Mouse (Mus musculus) embryo, embryonic 10.5 days (tissue): ENCODE results near the gene Pkp4.

Experiments used
- DNase-seq: peaks from one replicate; pipeline ENCODE4 v3.0.0-alpha.2; 2015; ENCODE audit warnings: low spot score

The Pkp4 gene

DNA sequence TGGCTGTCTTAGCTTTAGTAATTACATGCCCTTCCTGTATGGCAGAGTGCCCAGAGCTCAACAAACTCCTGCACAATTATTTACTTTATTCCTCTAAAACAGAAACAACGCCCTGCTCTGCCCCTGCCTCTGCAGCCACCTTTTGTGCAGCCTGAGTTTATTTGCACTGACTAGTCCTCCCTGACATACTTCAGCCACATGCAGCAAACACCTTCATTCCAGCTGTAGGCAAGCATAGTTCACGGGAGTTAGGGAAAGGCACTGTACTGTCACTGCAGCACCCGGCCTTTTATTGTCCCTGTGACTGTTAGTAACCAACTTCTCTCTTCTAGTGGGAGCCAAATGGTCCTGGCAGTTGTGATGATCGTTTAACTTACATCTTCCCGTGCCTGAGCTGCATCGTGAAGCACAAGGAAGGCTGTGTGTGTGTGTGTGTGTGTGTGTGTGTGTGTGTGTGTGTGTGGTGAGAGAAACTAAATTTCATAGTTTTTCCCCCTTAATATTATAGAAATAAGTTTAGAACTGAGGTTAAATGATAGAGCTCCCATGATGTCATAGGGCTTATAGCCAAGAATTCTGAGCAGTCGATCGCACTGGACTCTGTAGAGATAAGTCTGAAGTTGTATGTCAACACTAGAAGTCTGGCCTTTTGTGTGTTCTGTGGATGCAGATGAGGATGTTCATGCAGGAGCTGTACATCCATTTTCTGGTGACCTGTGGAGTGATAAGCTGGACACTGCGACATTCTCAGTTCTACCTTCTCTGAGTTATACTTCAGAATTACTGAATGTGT is 59.5 kb downstream of the Pkp4 start:
- DNase-seq: no peak

DNA sequence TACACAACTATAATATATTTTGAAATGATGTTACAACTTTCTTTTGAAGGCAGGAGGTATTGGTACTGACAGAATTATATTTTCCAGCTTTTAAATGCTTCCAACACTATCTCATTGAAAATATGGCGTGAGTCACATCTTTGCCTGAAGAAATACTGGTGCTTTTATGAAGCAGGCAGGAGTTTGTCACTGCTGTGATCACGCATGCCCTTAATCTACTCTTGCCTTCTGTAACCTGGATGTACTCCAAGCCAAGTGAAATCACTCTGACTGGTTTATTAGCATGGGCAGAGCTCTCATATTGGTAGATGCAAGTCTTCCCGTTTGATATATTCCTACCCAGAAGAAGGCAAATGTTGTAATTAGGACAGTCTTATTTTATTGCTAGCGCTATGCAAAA is 65.7 kb downstream of the Pkp4 start:
- no peak for DNase-seq

DNA sequence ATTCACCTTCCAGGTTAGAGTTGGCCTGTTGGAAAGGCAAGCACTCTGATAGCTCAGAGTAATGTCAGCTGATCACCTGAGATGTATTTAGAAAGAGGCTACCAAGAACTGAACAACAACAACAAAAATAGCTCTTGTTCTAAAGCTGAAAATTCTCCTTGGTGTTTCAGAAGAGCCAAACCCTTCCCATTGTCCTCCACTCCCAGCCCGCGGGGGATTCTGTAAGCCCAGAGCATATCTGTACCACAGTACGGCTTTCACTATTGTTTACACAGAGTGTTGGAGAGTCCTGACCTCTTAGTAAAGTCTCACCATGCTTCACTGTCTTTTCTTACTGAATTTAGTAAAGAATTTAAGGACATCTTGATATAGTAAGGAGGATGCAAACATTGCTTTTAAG is 66.4 kb downstream of the Pkp4 start:
- DNase-seq: no peak

DNA sequence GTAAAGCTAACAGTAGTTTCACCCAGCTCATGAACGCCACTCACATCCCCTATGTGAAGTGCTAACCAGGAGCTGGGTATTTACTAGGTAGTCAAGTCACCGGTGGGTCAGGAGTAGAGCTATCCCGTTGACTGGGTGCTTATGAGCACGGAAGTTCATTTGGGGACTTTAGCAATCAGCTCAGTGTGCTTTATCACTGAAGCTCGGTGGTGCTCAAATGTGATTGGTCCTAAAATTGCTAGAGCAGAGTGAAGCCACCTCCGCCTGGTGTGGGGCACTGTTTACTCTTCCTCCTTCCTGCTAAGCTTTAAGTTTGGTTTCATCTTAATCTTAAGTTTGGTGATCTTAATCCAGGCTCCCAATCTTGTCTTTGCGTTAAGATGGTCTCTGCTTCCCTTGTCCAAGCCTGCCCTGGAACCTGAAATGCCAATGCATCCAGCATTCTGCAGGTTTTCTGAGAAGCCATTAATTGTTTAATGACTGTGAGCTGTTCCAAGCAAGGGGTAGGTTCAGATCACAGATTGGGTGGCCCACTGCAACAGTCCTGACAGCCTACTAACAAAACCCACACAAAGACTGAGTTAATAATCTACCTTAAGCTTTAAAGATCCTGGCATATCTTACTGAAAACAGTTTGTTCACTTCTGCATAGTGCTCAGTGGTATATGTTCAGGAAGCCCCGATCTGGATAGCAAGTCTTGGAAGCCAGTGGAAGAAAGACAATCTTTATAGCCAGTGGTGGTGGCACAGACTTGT is 67.0 kb downstream of the Pkp4 start:
- DNase-seq: no peak

DNA sequence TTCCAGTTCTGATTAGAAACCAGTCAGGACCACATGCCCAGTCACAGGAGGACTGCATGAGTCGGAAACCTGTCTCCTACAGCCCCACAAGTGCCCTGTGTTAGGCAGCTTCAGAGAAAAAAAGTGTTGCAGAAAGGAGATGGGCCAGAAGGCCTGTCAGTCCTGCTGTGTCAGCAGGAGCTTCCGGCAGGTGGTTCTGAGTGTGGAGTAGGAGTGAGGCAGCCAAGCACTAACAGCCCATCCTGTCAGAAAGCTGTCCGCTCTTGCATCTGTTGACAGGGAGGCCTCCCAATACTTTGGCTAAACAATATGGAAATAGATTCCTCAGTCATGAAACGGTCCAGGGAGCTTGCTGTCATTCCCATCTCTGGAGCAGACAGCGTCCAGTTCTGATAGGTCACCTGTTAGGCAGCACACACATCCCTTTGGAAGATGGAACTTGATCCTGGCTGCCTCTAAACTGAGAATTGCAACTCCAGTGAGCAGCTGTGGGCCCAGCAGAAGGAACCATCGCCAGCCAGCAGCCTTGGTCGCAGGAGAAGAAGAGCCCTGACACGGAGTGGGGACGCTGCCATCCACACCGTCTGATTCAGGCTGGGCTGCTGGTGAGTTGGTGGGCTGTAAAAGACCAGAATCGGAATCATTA is 68.7 kb downstream of the Pkp4 start:
- DNase-seq: no peak

DNA sequence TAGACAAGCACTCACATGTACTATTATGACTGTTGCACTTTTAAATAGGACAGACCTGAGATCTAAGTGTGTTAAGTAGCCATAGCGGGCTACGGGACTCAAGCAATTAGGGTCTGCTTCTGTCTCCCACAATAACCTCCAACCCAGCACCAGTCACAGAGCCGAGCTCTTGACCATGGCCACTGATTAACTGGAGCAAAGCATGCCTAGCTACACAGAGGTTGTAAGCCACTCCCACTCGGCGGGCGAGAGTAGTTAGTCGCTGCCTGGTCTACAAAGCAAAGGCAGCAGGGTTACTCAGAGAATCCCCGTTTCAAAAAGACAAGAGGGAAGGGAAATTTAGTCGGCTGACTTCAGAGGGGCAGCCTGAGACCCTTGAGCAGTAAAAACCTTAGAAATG is 70.0 kb downstream of the Pkp4 start:
- DNase-seq: peak; percentile 49

DNA sequence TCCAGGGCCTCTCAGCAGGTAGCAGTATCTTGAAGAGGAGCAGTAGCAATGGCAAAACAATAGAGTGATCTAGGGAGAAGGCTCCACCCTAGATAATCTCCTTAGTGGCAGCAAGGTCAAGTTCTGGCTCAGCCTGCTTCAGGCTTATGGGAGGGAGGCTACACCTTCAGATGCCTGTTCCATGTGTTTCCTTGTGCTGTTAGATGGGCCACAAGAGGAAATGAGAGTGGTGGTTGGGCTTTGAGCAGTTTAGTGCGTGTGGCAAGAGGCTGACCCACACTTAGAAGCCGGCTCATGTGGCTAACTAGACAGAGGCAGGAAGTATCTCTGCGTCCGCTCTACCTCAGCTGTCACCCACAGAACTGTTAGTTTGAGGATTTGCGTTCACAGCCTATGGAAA is 70.9 kb downstream of the Pkp4 start:
- no peak for DNase-seq

DNA sequence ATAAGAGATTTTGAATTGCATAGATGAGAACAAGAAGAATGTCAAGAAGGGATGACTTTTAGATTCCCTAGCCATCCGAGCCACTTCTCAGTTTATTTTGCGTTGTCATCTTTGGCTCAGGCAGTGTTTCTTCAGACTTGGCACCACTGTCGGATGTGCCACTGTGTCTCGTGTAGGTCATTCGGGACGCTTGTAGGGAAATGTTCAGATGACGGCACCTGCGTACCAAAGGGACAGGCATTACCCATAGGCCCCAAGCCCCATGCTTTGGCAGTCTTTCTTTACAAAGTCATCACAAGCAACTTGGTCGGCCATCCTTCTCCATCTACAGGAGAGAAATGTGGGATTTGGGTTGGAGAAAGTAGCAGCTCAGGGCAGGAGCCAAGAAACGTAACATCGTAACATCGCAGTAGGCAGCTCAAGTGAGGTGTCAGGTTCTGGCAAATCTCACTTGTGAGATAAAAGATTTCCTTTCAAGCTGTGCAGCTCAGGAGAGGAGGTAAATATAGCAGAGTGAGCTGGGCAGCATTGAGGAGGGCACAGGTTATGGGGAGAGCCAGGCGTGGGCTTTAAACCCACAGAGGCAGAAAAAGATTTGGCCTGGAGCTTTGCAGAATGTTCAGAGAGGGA is 72.8 kb downstream of the Pkp4 start:
- DNase-seq: no peak

DNA sequence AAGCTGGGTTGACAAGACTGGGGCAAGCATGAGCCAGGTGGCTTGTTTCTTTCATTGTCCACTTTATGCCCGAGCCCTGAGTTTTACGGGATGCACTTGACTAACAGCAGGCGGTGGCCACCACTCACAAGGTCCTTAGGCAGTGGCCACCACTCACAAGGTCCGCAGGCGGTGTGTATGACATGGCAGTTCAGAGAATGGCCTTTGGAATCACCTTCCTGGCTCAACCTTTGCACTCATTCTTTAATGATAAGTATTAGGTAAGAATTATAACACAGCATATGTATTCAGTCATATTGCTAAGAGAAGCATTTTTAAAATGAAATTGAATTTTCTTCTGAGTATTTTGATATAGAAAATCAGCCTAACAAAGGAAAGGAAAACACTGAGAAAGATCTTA is 73.3 kb downstream of the Pkp4 start:
- DNase-seq: no peak

DNA sequence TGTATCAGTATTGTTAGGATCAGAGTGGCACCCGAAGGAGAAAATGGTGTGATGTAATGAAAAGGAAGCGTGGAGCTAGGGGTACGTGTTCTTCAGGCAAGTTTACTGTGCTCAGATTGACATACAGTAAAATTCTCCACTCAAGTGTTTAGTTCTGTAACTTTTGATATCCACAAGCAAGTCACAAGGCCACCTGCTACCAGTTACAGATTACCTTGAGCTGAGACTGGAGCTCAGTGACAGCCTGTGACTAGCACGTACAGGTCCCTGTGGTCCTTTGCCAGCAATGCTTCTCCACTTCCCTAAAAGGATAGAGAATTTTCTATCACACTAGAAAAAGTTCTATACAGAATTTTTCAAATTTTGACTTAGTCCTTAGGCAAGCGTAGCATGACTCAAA is 73.9 kb downstream of the Pkp4 start:
- DNase-seq: no peak

DNA sequence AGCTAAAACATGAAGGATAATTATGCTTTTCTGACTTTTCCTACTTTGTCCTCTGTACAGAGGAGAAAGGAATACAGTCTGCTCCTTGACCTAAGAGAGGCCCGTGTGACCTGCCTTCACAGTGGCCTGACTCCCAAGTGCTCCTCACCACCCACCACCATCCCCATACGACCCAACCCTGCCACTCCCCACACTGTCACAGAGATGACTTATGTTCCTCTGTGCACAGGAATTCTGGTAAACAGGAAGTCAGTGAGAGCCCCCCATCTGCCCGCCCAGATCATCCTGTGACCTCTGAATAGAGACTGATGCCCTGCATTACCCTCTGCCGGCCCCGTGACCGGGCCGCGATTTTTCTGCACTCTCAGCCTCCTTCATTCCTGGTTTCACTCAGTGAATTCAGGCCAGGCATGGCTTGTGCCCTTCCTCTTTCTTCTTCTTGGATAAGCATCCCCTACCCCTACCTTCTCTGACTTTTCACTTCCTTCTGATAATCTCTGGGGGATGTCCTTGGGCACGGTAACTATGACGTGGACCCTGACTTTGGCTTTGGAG is 79.3 kb downstream of the Pkp4 start:
- DNase-seq: no peak

DNA sequence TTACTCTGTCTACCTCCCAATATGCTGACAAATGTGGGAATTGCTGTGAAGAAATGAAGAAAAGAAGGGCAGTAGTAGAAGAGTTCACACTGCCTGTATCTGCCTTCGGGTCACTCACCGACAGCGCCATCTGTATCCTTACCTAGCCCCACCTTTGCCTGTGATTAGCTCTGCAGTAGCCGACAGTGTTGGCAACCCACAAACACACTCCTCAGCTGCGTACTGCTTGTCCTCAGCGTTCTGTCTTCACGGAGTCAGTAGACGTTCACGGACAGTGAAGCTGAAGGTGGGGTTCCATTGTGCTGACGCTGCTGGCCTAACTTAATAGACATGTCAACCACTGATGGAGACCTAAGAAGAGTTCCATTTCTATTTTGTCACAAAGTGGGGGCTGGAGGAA is 81.5 kb downstream of the Pkp4 start:
- no peak for DNase-seq

DNA sequence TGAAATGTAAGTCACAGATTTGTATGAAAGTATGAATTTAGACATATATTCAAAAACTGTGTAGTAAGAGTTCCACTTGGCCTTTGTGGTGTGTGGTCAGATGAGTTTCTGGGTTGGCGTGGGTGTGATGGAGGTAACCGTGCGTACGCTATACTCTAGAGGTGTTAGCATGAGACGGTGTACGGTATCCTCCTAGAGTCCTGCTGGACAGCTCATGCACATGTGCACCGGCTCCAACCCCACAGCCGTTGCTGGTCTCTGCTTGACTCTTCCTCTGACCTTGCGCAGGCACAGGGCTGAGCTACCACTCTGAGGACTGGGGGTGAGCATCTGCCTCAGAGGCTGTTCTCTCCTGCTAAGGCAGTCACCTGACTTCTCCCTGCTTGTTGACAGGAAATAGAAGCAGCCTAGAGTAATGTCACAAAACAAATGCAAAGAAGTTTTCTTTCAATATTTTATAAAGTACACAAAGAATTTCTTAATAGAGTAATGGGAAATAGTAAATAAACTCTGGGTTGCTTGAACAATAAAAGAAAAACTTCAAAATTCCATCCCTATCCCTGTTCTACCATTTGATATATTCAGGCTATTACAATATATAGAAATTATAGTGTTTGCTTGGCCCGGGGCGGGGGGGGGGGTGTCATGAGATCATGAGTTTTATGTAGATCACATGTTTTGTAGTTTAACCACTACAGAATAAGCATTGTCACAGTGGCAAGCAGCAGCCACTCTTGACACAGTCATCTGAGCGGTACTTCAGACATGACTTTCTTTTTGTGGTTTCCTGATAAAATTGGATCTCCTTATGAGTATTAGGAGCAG is 83.8 kb downstream of the Pkp4 start:
- no peak for DNase-seq

DNA sequence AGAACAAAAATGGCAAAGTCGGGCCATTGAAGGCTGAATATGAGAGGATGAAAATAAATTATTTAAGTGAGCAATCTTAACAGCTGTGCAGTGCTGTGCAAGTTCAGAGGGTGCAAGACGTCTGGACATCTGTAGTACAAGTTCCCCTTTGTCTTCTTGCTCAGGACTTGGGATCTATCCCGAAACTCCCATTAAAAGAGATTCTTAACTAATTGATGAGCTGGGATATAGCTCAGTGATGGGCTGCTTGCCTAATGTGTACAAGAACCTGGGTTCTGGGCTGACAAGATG is 84.4 kb downstream of the Pkp4 start:
- DNase-seq: no peak

DNA sequence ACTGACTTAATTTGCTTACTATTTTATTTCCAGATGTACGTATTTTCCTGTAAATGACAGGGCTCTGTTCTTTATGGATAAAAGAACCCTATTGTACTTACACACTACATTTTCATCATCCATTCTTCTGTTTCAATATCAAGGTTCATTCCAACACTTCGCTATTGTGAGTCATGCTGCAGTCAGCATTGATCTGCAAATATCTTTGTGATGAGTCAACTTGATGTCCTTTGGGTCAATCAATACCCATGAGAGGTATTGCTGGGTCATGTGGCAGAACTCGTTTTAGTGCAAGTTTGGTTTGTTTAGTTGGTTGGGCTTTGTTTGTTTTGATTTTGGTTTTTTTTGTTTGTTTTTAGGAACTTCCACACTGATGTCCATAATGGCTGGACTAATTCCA is 88.2 kb downstream of the Pkp4 start:
- DNase-seq: no peak

DNA sequence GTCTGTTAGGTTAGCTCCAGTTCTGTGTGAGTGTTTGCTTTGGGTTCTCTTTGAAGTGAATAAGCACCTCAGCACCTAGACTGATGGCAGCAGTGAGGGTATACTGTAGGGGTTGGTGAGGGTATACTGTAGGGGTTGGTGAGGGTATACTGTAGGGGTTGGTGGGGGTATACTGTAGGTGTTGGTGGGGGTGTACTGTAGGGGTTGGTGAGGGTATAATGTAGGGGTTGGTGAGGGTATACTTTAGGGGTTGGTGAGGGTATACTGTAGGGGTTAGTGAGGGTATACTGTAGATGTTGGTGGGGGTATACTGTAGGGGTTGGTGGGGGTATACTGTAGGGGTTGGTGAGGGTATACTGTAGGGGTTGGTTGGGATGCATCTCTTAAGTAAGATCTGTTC is 92.2 kb downstream of the Pkp4 start:
- DNase-seq: no peak

DNA sequence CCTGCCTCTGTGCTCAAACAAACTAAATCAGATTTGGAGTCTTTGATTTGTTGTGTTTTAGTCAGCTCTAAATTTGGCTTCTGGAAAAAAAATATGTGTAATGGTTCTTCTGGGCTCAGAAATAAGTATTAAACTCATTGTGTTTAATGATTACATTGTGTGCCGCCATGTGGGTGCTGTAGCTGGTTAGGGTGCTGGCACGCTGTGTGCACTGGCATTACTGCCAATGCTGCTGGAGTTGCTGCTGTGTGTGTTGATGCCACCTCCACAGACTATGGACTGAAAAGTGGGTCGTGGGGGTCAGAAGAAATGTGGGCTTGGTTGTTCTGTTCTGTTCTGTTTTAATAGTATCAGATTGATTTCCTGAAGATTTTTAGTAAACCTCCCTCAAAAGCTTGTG is 92.8 kb downstream of the Pkp4 start:
- no peak for DNase-seq

DNA sequence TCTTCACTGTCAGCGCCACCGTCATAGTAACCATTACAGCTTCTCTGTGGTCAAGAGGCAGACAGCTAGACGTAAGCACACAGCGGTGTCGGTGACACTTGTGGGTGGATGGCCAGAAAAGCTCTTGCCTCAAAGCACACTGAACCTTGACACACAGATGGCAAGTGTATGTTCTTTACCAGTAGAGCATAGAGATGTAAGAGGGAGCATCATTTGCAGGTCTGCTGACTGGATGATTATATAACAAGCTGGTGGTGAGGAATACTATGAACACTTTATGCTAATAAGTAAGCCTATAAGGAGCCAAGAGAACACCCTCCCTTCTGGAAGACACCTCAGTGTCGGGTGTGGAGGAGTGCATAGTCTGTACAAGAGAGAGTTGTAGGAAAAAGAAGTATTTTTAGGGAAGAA is 98.2 kb downstream of the Pkp4 start:
- DNase-seq: no peak

DNA sequence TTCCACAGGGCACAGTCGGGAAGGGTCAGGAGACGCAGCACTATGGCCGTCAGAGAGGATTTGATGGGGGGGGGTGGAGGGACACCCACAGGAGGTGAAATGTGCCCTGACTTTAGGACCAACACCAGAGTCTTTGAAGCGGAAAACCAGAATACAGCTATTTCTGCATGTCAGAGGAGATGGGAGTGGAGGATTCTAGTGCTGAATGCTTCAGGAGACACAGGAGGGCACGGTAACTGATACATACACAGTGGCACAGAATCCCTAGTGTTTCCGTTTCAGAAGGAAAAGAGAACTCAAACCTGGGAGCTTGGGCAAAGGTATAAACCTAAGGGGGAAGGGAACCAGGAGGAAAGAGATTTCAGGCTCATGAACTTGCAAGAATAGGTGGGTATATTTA is 98.7 kb downstream of the Pkp4 start:
- no peak for DNase-seq

DNA sequence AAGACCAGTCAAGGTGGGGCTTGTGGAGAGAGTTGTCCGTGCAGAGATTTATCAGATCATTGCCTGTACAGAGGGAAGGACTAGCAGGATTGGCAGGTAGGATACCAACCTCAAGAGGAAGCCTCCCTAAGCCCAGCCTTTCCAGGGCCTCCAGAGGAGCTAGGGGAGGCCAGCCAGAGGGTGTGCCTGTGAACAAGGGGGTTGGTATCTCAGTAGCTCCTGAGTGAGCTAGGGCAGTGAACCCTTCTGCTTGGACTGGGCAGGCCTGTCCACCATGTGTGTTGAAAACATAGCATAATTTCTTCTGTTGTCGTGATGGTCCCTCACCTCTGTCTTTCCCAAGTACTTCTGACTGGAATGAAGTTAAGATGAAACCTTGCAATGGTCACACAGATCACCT is 100.6 kb downstream of the Pkp4 start:
- no peak for DNase-seq

DNA sequence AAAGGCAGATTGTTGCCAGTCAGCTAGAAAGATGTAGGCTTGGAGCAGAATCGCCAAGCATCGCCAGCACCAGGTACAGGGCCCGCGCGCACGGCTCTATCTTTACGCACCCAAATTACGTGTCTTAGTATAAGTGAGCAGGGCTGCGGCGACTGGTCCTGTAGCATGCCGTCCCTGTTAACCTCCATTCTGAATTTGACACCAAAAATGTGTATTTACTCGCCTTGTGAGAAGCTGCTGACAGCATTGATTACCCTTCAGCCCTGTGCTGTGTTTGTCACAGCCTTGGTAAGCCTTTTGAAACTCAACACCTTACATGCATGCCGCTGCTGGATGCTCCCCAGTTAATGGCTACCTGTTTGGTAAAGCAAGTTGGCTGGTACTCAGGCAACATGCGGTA is 105.8 kb downstream of the Pkp4 start:
- no peak for DNase-seq

DNA sequence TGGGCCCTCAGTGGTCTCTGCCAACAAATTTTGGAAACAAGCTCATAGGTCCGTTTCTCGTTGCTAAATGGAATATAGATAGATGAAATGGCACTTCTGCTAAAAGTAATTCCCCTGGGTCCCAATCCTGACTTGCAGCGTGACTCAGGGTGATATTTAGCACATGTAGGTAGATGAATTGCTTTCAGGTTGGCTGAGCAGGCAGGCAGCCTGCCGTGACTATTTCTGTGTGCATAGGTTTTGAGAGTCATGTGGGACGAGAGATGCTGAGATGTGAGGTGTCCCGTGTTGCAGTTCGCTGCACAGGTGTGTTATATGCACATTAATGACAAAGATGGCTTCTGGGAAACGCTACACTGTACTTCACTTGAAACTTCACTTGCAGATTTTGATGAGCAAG is 111.2 kb downstream of the Pkp4 start:
- no peak for DNase-seq
